Mouse (Mus musculus) spleen, adult 2 months (tissue): Measurements from ENCODE around the gene Gde1.

ENCODE experiments used
- CTCF ChIP-seq: fragments of 200-500 bp; IDR thresholded peaks from 2 replicates; pipeline ENCODE4 v1.5.1; 2011; ENCODE audit warnings: mild to moderate bottlenecking, inconsistent platforms; ENCODE audit not compliant: insufficient read depth, insufficient read length, insufficient replicate concordance; ENCODE audit errors: extremely low read depth
- POLR2A ChIP-seq: fragments of 200-500 bp; IDR thresholded peaks from 2 replicates; pipeline ENCODE4 v1.6.1; 2011; ENCODE audit warnings: low read depth, low read length, inconsistent platforms

DNA sequence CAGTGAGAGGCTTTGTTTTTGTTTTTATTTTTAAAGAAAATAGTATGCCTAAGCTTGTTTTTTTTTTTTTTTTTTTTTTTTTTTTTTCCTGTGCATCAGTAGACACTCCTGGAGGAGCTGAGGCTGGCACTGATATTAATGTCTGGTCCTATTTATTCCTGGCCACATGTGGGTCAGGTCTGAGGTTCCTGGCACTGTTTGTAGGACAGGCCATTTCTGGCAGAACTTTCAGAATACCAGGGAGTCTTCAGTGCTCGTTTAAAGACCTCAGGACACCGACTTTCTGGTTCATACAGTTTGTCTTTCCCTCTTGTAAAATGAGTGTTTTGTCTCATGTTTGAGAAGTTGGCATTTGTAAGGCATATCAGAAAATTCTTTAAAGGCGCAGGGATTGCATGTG lies 26.2 kb upstream of the Gde1 start:
- no peak for TF ChIP-seq CTCF
- no peak for TF ChIP-seq POLR2A
